Mouse (Mus musculus) midbrain, embryonic 11.5 days (tissue): ENCODE measurements around the gene Spg20. TPM values are rescaled to one million over a fixed set of nuclear protein-coding genes. Genes with fewer than 3 reads are reported as not detected.

Experiments used
- ATAC-seq: fragments of 200-750 bp; cut with Nextera tagmentation; 2 replicates; pipeline ENCODE4 v1.8.0; 2017; ENCODE audit warnings: moderate TSS enrichment, moderate library complexity; ENCODE audit not compliant: low FRiP score
- DNase-seq: peaks from one replicate; pipeline ENCODE4 v3.0.0; 2015; ENCODE audit warnings: low spot score; ENCODE audit errors: missing footprints
- H3K27ac ChIP-seq: fragments of 300-500 bp; sonication (generic); 2 replicates; pipeline ENCODE4 v1.5.1; 2014; ENCODE audit warnings: low read depth, low read length
- H3K27me3 ChIP-seq: fragments of 300-500 bp; sonication (generic); 2 replicates; pipeline ENCODE4 v1.6.1; 2014; ENCODE audit warnings: mild to moderate bottlenecking, low read length, moderate library complexity, mixed read lengths; ENCODE audit not compliant: control insufficient read depth, insufficient read depth
- H3K36me3 ChIP-seq: fragments of 300-500 bp; sonication (generic); 2 replicates; pipeline ENCODE4 v1.6.1; 2014; ENCODE audit warnings: mild to moderate bottlenecking, low read length, moderate library complexity, mixed read lengths; ENCODE audit not compliant: control insufficient read depth, insufficient read depth
- H3K4me1 ChIP-seq: fragments of 300-500 bp; sonication (generic); 2 replicates; pipeline ENCODE4 v1.6.1; 2014; ENCODE audit warnings: low read length; ENCODE audit not compliant: control insufficient read depth, insufficient read depth
- H3K4me2 ChIP-seq: fragments of 300-500 bp; sonication (generic); 2 replicates; pipeline ENCODE4 v1.6.1; 2014; ENCODE audit warnings: mild to moderate bottlenecking, moderate library complexity
- H3K4me3 ChIP-seq: fragments of 300-500 bp; sonication (generic); 2 replicates; pipeline ENCODE4 v1.5.1; 2014; ENCODE audit warnings: low read depth, low read length
- H3K9ac ChIP-seq: fragments of 300-500 bp; sonication (generic); 2 replicates; pipeline ENCODE4 v1.6.1; 2014; ENCODE audit warnings: low read length
- H3K9me3 ChIP-seq: fragments of 300-500 bp; sonication (generic); 2 replicates; pipeline ENCODE4 v1.6.1; 2016; ENCODE audit warnings: low read length; ENCODE audit not compliant: control insufficient read depth
- WGBS: fragments of 180-500 bp; shearing (Covaris S2); extraction: QIAGEN DNeasy Blood & Tissue Kit; methylation state at CpG from one replicate; pipeline ENCODE4 v1.1.7; 2014; 5-methylcytosine and 5-hydroxymethylcytosine counted together
- polyA plus RNA-seq: library from polyadenylated mRNA; unstranded; fragments of >200 nt; fragmentation: Nextera tagmentation; extraction: Ambion mirVana; gene quantifications from 2 replicates; pipeline ENCODE4 v1.2.1, GENCODE M21; 2014

The Spg20 gene
- polyA plus RNA-seq, 1 experiment from 2014 or later = 41.1 TPM

- Histone ChIP-seq H3K27ac (no peak overlapping the region), H3K9ac (no peak overlapping the region), H3K4me2 (no peak overlapping the region), H3K27me3 (no peaks in the 10 kb centered on the region), H3K9me3 (no peaks in the 10 kb centered on the region), H3K36me3 (no peaks in the 10 kb centered on the region), H3K4me3 (no peak overlapping the region), H3K4me1 (no peaks in the 10 kb centered on the region; the same call in 1 of the 2 replicates)
- ATAC-seq (no peak), DNase-seq (peak; percentile 93)
- WGBS = 49% methylated on average over 7 of the region's 7 CpGs
Observed at GRCm38 (mm10) chr3:55151656-55152433, 39.9 kb downstream of the Spg20 start.

- H3K4me3 ChIP-seq = no peak overlapping the region
- 67% methylated on average over 6 of the region's 6 CpGs for WGBS
- no peak overlapping the region for H3K4me2 ChIP-seq
- no peak overlapping the region for H3K27ac ChIP-seq
- no peaks in the 10 kb centered on the region for H3K36me3 ChIP-seq
- H3K9me3 ChIP-seq = no peaks in the 10 kb centered on the region
- no peaks in the 10 kb centered on the region for H3K27me3 ChIP-seq
- H3K9ac ChIP-seq = no peak overlapping the region
- peak; percentile 47; the same call in 1 of the 2 replicates for ATAC-seq
- peak; percentile 89 for DNase-seq
- H3K4me1 ChIP-seq = no peaks in the 10 kb centered on the region; the same call in 1 of the 2 replicates
Observed at GRCm38 (mm10) chr3:55152673-55153334, 40.9 kb downstream of the Spg20 start.

GRCm38 (mm10) chr3:55154163-55154562 lies 42.3 kb downstream of the Spg20 start:
- ATAC-seq = no peak
- Histone ChIP-seq H3K4me3 (no peak overlapping the region), H3K9ac (no peak overlapping the region)

GRCm38 (mm10) chr3:55157413-55157812 lies 45.5 kb downstream of the Spg20 start:
- ATAC-seq (peak; percentile 35; the same call in 1 of the 2 replicates), DNase-seq (no peak)
- Histone ChIP-seq H3K9me3 (no peaks in the 10 kb centered on the region), H3K27me3 (no peaks in the 10 kb centered on the region), H3K4me3 (no peak overlapping the region), H3K27ac (no peak overlapping the region), H3K4me1 (peaks cover 3% of the 10 kb centered on the region; the same call in 1 of the 2 replicates), H3K9ac (no peak overlapping the region), H3K36me3 (no peaks in the 10 kb centered on the region), H3K4me2 (no peak overlapping the region)
- WGBS = 54% methylated on average over 5 of the region's 5 CpGs

More at GRCm38 (mm10) chr3:55154163-55154562, 42.3 kb downstream of the Spg20 start:
- Histone ChIP-seq H3K27ac (no peak overlapping the region), H3K9me3 (no peaks in the 10 kb centered on the region), H3K4me2 (no peak overlapping the region), H3K4me1 (no peaks in the 10 kb centered on the region; the same call in 1 of the 2 replicates), H3K27me3 (no peaks in the 10 kb centered on the region), H3K36me3 (no peaks in the 10 kb centered on the region)
- WGBS = 89% methylated on average over 7 of the region's 7 CpGs
- DNase-seq = no peak

- Histone ChIP-seq H3K4me3 (no peak overlapping the region), H3K9me3 (no peaks in the 10 kb centered on the region), H3K4me2 (no peak overlapping the region), H3K27ac (no peak overlapping the region), H3K4me1 (0 out of 2 replicates have a peak, but pooled peaks cover 3% of the 10 kb centered on the region), H3K9ac (no peak overlapping the region), H3K36me3 (no peaks in the 10 kb centered on the region), H3K27me3 (no peaks in the 10 kb centered on the region)
- 58% methylated on average over 7 of the region's 7 CpGs for WGBS
- ATAC-seq = no peak
- DNase-seq = peak; percentile 82
Observed at GRCm38 (mm10) chr3:55161144-55161543, 49.2 kb downstream of the Spg20 start.

- ATAC-seq = no peak
- WGBS = 75% methylated on average over 4 of the region's 4 CpGs
Observed at GRCm38 (mm10) chr3:55163510-55163909, 51.6 kb downstream of the Spg20 start.

GRCm38 (mm10) chr3:55172478-55172877 lies 60.6 kb downstream of the Spg20 start:
- DNase-seq (no peak), ATAC-seq (no peak)
- Histone ChIP-seq H3K36me3 (no peaks in the 10 kb centered on the region), H3K4me1 (no peaks in the 10 kb centered on the region), H3K27ac (no peak overlapping the region), H3K4me2 (no peak overlapping the region), H3K9me3 (no peaks in the 10 kb centered on the region), H3K4me3 (no peak overlapping the region), H3K27me3 (no peaks in the 10 kb centered on the region), H3K9ac (no peak overlapping the region)
- WGBS = 76% methylated on average over 3 of the region's 3 CpGs

More at GRCm38 (mm10) chr3:55163510-55163909, 51.6 kb downstream of the Spg20 start:
- Histone ChIP-seq H3K27ac (no peak overlapping the region), H3K4me3 (no peak overlapping the region), H3K9ac (no peak overlapping the region), H3K9me3 (no peaks in the 10 kb centered on the region), H3K27me3 (no peaks in the 10 kb centered on the region), H3K4me2 (no peak overlapping the region), H3K36me3 (no peaks in the 10 kb centered on the region), H3K4me1 (0 out of 2 replicates have a peak, but pooled peaks cover 3% of the 10 kb centered on the region)
- peak; percentile 60 for DNase-seq

GRCm38 (mm10) chr3:55177271-55177670 lies 65.4 kb downstream of the Spg20 start:
- Histone ChIP-seq H3K4me2 (no peak overlapping the region), H3K9ac (no peak overlapping the region), H3K27ac (no peak overlapping the region), H3K9me3 (no peaks in the 10 kb centered on the region), H3K4me1 (no peaks in the 10 kb centered on the region), H3K4me3 (no peak overlapping the region), H3K27me3 (no peaks in the 10 kb centered on the region), H3K36me3 (no peaks in the 10 kb centered on the region)
- DNase-seq (no peak), ATAC-seq (no peak)
- 54% methylated on average over 6 of the region's 6 CpGs for WGBS

GRCm38 (mm10) chr3:55181766-55182165 lies 69.9 kb downstream of the Spg20 start, which contains the start of gene Sohlh2:
Gene Sohlh2 (plus strand): TSS chr3:55182028.
- ATAC-seq (0 out of 2 replicates have a peak, but pooled peaks have one; percentile 24), DNase-seq (peak; percentile 8)
- Histone ChIP-seq H3K9me3 (no peaks in the 10 kb centered on the region), H3K27me3 (no peaks in the 10 kb centered on the region), H3K27ac (no peak within 1 kb of the TSS), H3K4me3 (no peak within 1 kb of the TSS), H3K4me1 (no peaks in the 10 kb centered on the region), H3K4me2 (no peak within 1 kb of the TSS), H3K36me3 (no peaks in the 10 kb centered on the region), H3K9ac (no peak within 1 kb of the TSS)
- 93% methylated on average over 22 of the region's 22 CpGs for WGBS
